Comparison of ENCODE assay signal across 15 mouse cellular contexts in the genomic region with DNA sequence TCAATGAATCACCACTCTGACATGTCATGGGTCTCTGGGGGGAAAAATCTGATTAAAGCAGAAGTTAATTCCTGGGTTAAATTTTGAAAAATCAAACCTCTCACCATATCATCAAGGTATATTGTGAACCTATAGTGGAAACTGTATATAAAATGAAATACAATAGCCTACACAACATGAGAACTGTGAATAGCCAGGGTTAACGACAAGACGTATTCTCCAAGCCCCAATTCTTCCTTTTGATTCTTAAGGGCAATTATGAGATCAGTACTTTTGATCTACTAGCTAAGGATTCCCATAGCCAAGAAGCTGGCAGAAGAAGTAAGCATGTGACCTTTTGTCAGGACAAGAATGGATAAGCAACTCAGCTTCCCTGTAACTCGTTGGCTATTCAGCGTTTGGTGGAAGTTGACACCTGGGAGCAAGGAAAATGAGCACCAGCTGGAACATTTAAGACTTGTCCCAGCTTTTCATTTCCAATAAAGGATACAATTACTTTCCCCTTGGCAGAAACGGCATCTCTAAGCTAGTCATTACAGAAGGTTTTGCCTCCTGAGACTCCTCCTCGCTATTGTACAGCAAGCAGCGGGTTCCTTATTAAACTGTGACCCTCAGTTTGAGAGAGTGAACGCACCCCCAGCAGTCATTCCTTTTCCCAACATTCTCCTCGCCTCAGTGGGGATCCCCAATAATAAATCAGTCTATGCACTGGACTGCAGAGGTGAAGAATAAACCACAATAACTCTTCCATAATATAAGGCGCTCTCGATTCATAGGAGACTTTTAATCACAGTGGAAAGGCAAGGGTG.
DNase-seq lines count a peak whose midpoint lies in the region; ATAC-seq and TF ChIP-seq lines count a peak whose summit lies in the region.
"Had no signal": no experiment of that assay in that cellular context is flagged by ENCODE, and none has a peak within 500 bp of the region (broad histone marks: within the 10 kb centered on the region; RNA-seq: fewer than 3 reads in every experiment).

No protein-coding gene starts in this region.

- 0 out of 2 replicates have a peak, but pooled peaks have one; percentile 23 for ATAC-seq in embryonic facial prominence, embryonic 11.5 days (replicated peaks; ENCODE audit: insufficient number of reproducible peaks, low FRiP score, low TSS enrichment, low read depth)
- ATAC-seq in embryonic facial prominence, embryonic 15.5 days (ENCODE audit: insufficient number of reproducible peaks, low FRiP score, low TSS enrichment, low read depth): peak; percentile 57; the same call in 1 of the 2 replicates
- ATAC-seq in hindbrain, embryonic 16.5 days: peak; percentile 74
- no peak for ATAC-seq in midbrain, postnatal 0 days (ENCODE audit: low FRiP score)
- ATAC-seq: liver, embryonic 12.5 days had no signal

- 45% methylated on average over 11 of the region's 11 CpGs for WGBS in embryonic facial prominence, embryonic 11.5 days
- WGBS in embryonic facial prominence, embryonic 10.5 days: 59% methylated on average over 11 of the region's 11 CpGs
- 44% methylated on average over 11 of the region's 11 CpGs for WGBS in embryonic facial prominence, embryonic 15.5 days
- 30% methylated on average over 11 of the region's 11 CpGs for WGBS in hindbrain, embryonic 16.5 days
- WGBS in midbrain, postnatal 0 days: 36% methylated on average over 11 of the region's 11 CpGs

- H3K27ac ChIP-seq in embryonic facial prominence, embryonic 11.5 days (replicated peaks; ENCODE audit: low read depth, low read length): no peak overlapping the region
- H3K27ac ChIP-seq in embryonic facial prominence, embryonic 10.5 days (replicated peaks): no peak overlapping the region
- no peak overlapping the region for H3K27ac ChIP-seq in embryonic facial prominence, embryonic 15.5 days (replicated peaks)
- H3K27ac ChIP-seq in hindbrain, embryonic 16.5 days (ENCODE audit: low read depth, low read length): no peak overlapping the region
- H3K27ac ChIP-seq in midbrain, postnatal 0 days (ENCODE audit: low read depth, low read length): no peak overlapping the region
- H3K27ac ChIP-seq in left cerebral cortex, adult 2 months: no peak overlapping the region
- H3K27ac ChIP-seq: heart, adult 2 months; kidney, embryonic 15.5 days; liver, embryonic 12.5 days had no signal

- H3K9ac ChIP-seq in embryonic facial prominence, embryonic 11.5 days (replicated peaks; ENCODE audit: low read length): no peak overlapping the region
- H3K9ac ChIP-seq in embryonic facial prominence, embryonic 15.5 days: no peak overlapping the region
- H3K9ac ChIP-seq in hindbrain, embryonic 16.5 days (ENCODE audit: low read depth, low read length): no peak overlapping the region
- no peak overlapping the region for H3K9ac ChIP-seq in midbrain, postnatal 0 days (replicated peaks; ENCODE audit: low read length, poor library complexity, severe bottlenecking)
- H3K9ac ChIP-seq: kidney, embryonic 15.5 days; liver, embryonic 12.5 days had no signal

- intact Hi-C loops in left cerebral cortex, adult 2 months (cut with DNase I): no loop called here
- intact Hi-C loops in left cerebral cortex, postnatal 25 days (cut with DNase I): no loop called here

- H3K9me3 ChIP-seq in embryonic facial prominence, embryonic 11.5 days (replicated peaks; ENCODE audit: control insufficient read depth, low read length): no peaks in the 10 kb centered on the region
- H3K9me3 ChIP-seq in embryonic facial prominence, embryonic 10.5 days: no peaks in the 10 kb centered on the region
- no peaks in the 10 kb centered on the region for H3K9me3 ChIP-seq in embryonic facial prominence, embryonic 15.5 days (replicated peaks)
- H3K9me3 ChIP-seq in hindbrain, embryonic 16.5 days (ENCODE audit: control insufficient read depth, low read length): no peaks in the 10 kb centered on the region
- no peaks in the 10 kb centered on the region for H3K9me3 ChIP-seq in midbrain, postnatal 0 days (ENCODE audit: low read length)
- H3K9me3 ChIP-seq: kidney, embryonic 15.5 days; liver, embryonic 12.5 days had no signal

- no peak overlapping the region for H3K4me2 ChIP-seq in embryonic facial prominence, embryonic 11.5 days (ENCODE audit: low read depth, low read length)
- no peak overlapping the region for H3K4me2 ChIP-seq in embryonic facial prominence, embryonic 15.5 days (replicated peaks)
- H3K4me2 ChIP-seq in hindbrain, embryonic 16.5 days (ENCODE audit: low read length): no peak overlapping the region
- H3K4me2 ChIP-seq in midbrain, postnatal 0 days (ENCODE audit: low read depth, low read length, poor library complexity, severe bottlenecking): no peak overlapping the region
- H3K4me2 ChIP-seq: kidney, embryonic 15.5 days; liver, embryonic 12.5 days had no signal

- H3K4me1 ChIP-seq in embryonic facial prominence, embryonic 11.5 days (ENCODE audit: control insufficient read depth, insufficient read depth, low read length): no peaks in the 10 kb centered on the region
- H3K4me1 ChIP-seq in embryonic facial prominence, embryonic 10.5 days: peaks cover 4% of the 10 kb centered on the region; the same call in 1 of the 2 replicates
- no peaks in the 10 kb centered on the region for H3K4me1 ChIP-seq in embryonic facial prominence, embryonic 15.5 days
- no peaks in the 10 kb centered on the region; the same call in 1 of the 2 replicates for H3K4me1 ChIP-seq in hindbrain, embryonic 16.5 days (ENCODE audit: control insufficient read depth, insufficient read depth, low read depth, low read length)
- peaks cover 3% of the 10 kb centered on the region; the same call in 1 of the 2 replicates for H3K4me1 ChIP-seq in midbrain, postnatal 0 days (ENCODE audit: insufficient read depth, low read length)
- H3K4me1 ChIP-seq: kidney, embryonic 15.5 days; liver, embryonic 12.5 days had no signal

- DNase-seq in embryonic facial prominence, embryonic 11.5 days (ENCODE audit: low spot score): peak; percentile 43
- DNase-seq in embryonic facial prominence, embryonic 10.5 days (ENCODE audit: low spot score): no peak
- DNase-seq in midbrain, postnatal 0 days (ENCODE audit: low spot score): peak; percentile 18
- no peak for DNase-seq in spleen, postnatal 36 days (ENCODE audit: low spot score in 2 of 2)
- no peak for DNase-seq in left cerebral cortex, adult 2 months (ENCODE audit: extremely low spot score in 1 of 2, low spot score in 2 of 2)
- no peak for DNase-seq in left cerebral cortex, postnatal 25 days (ENCODE audit: low spot score in 2 of 2)
- DNase-seq: cerebellum, postnatal 36 days; heart, adult 2 months; layer of hippocampus, adult 9-11 months; lung, postnatal 14 days; thymus, adult 2 months had no signal

- no peaks in the 10 kb centered on the region for H3K27me3 ChIP-seq in embryonic facial prominence, embryonic 11.5 days (ENCODE audit: control insufficient read depth, insufficient read depth, low read length)
- H3K27me3 ChIP-seq in embryonic facial prominence, embryonic 10.5 days (replicated peaks; ENCODE audit: low read depth, poor library complexity, severe bottlenecking): no peaks in the 10 kb centered on the region
- H3K27me3 ChIP-seq in embryonic facial prominence, embryonic 15.5 days: no peaks in the 10 kb centered on the region
- no peaks in the 10 kb centered on the region for H3K27me3 ChIP-seq in hindbrain, embryonic 16.5 days (replicated peaks; ENCODE audit: control insufficient read depth, insufficient read depth, low read length)
- no peaks in the 10 kb centered on the region for H3K27me3 ChIP-seq in midbrain, postnatal 0 days (ENCODE audit: insufficient read depth, low read length)
- H3K27me3 ChIP-seq: kidney, embryonic 15.5 days; liver, embryonic 12.5 days had no signal

- H3K36me3 ChIP-seq in embryonic facial prominence, embryonic 11.5 days (replicated peaks; ENCODE audit: control insufficient read depth, insufficient read depth, low read depth, low read length): no peaks in the 10 kb centered on the region
- H3K36me3 ChIP-seq in embryonic facial prominence, embryonic 10.5 days (replicated peaks): no peaks in the 10 kb centered on the region
- H3K36me3 ChIP-seq in embryonic facial prominence, embryonic 15.5 days: no peaks in the 10 kb centered on the region
- no peaks in the 10 kb centered on the region for H3K36me3 ChIP-seq in hindbrain, embryonic 16.5 days (ENCODE audit: control insufficient read depth, insufficient read depth, low read length)
- H3K36me3 ChIP-seq in midbrain, postnatal 0 days (ENCODE audit: insufficient read depth, low read length): no peaks in the 10 kb centered on the region
- H3K36me3 ChIP-seq: kidney, embryonic 15.5 days; liver, embryonic 12.5 days had no signal

- TF ChIP-seq CTCF in midbrain, postnatal 0 days (IDR thresholded peaks at IDR 0.05): no peak
- no peak for TF ChIP-seq CTCF in left cerebral cortex, adult 2 months (IDR thresholded peaks at IDR 0.05)

- H3K4me3 ChIP-seq in embryonic facial prominence, embryonic 11.5 days (ENCODE audit: low read depth, low read length): no peak overlapping the region
- H3K4me3 ChIP-seq in embryonic facial prominence, embryonic 10.5 days: no peak overlapping the region
- no peak overlapping the region for H3K4me3 ChIP-seq in embryonic facial prominence, embryonic 15.5 days (replicated peaks)
- no peak overlapping the region for H3K4me3 ChIP-seq in hindbrain, embryonic 16.5 days (ENCODE audit: low read length)
- H3K4me3 ChIP-seq in midbrain, postnatal 0 days (ENCODE audit: low read depth, low read length): no peak overlapping the region
- H3K4me3 ChIP-seq in left cerebral cortex, adult 2 months: no peak overlapping the region
- H3K4me3 ChIP-seq: heart, adult 2 months; kidney, embryonic 15.5 days; liver, embryonic 12.5 days had no signal

Comparison
In these comparisons a context has a peak if more than half of its experiments do, and no peak if none do; other contexts are left out.
1. DNase-seq: peak in embryonic facial prominence, embryonic 11.5 days (single experiment) and midbrain, postnatal 0 days (single experiment); none in embryonic facial prominence, embryonic 10.5 days (single experiment), spleen, postnatal 36 days (0 of 2), left cerebral cortex, adult 2 months (0 of 2) and left cerebral cortex, postnatal 25 days (0 of 2).